Mouse (Mus musculus) kidney, adult 2 months (tissue): Measurements from ENCODE around the gene Irs3. TPM values are rescaled to one million over a fixed set of nuclear protein-coding genes. Genes with fewer than 3 reads are reported as not detected.

Source experiments
- DNase-seq: peaks from one replicate; pipeline ENCODE4 v3.0.0; 2021
- H3K27ac ChIP-seq: fragments of 200-500 bp; 2 replicates; pipeline ENCODE4 v1.5.1; 2012; ENCODE audit warnings: low read depth, low read length, control low read depth, inconsistent platforms; ENCODE audit not compliant: insufficient read depth
- H3K27me3 ChIP-seq: fragments of 200-500 bp; replicated peaks from 2 replicates; pipeline ENCODE4 v1.6.1; 2012; ENCODE audit warnings: mild to moderate bottlenecking, moderate library complexity, low read length, inconsistent platforms; ENCODE audit not compliant: control insufficient read depth, insufficient read depth
- H3K36me3 ChIP-seq: fragments of 200-500 bp; 2 replicates; pipeline ENCODE4 v1.6.1; 2012; ENCODE audit warnings: mild to moderate bottlenecking, moderate library complexity, low read length, inconsistent platforms; ENCODE audit not compliant: control insufficient read depth, insufficient read depth
- H3K4me1 ChIP-seq: fragments of 200-500 bp; 2 replicates; pipeline ENCODE4 v1.6.1; 2011; ENCODE audit warnings: low read length; ENCODE audit not compliant: control insufficient read depth, insufficient read depth
- H3K4me3 ChIP-seq: fragments of 200-500 bp; 2 replicates; pipeline ENCODE4 v1.5.1; 2011; ENCODE audit warnings: mild to moderate bottlenecking, low read depth, low read length, control low read depth; ENCODE audit not compliant: insufficient read depth
- CTCF ChIP-seq: fragments of 200-500 bp; conservative IDR thresholded peaks from 2 replicates; pipeline ENCODE4 v1.5.1; 2011; ENCODE audit warnings: low read depth, mild to moderate bottlenecking, control low read depth, low read length, moderate library complexity, mixed read lengths; ENCODE audit not compliant: insufficient read depth, insufficient read length
- POLR2A ChIP-seq: fragments of 200-500 bp; IDR thresholded peaks from one replicate; pipeline ENCODE4 v1.6.1; 2011; ENCODE audit warnings: low read depth, low read length, control low read depth
- WGBS: fragments of 180-500 bp; shearing (Covaris S2); methylation state at CpG from one replicate; pipeline ENCODE4 v1.1.7; 2018; 5-methylcytosine and 5-hydroxymethylcytosine counted together
- polyA plus RNA-seq: library from polyadenylated mRNA; depleted of rRNA; stranded (reverse); fragments of >200 nt; gene quantifications from 2 replicates; pipeline ENCODE4 v1.2.3, GENCODE M21; 2012; rRNA removed

Irs3 gene
- polyA plus RNA-seq, 1 experiment, result 4.2 TPM

- H3K4me1 ChIP-seq, result peaks cover 11% of the 10 kb centered on the region; the same call in 1 of the 2 replicates
- H3K36me3 ChIP-seq, result no peaks in the 10 kb centered on the region
- no peaks in the 10 kb centered on the region for H3K27me3 ChIP-seq
- no peak for TF ChIP-seq CTCF
- no peak for TF ChIP-seq POLR2A
- peak overlapping the region; percentile 72 for H3K4me3 ChIP-seq
- no peak for DNase-seq
- 23% methylated on average over 9 of the region's 9 CpGs for WGBS
- no peak overlapping the region for H3K27ac ChIP-seq
Measured at GRCm38 (mm10) chr5:137599600-137599999, 45.9 kb downstream of the Irs3 start.

- no peaks in the 10 kb centered on the region for H3K36me3 ChIP-seq
- WGBS, result 76% methylated on average over 2 of the region's 2 CpGs
Measured at GRCm38 (mm10) chr5:137598100-137598826, 47.3 kb downstream of the Irs3 start.

GRCm38 (mm10) chr5:137597625-137598024 lies 47.9 kb downstream of the Irs3 start:
- TF ChIP-seq CTCF, result no peak
- no peak for TF ChIP-seq POLR2A
- WGBS, result 91% methylated on average over 6 of the region's 6 CpGs
- Histone ChIP-seq H3K27me3 (no peaks in the 10 kb centered on the region), H3K27ac (no peak overlapping the region), H3K36me3 (no peaks in the 10 kb centered on the region), H3K4me1 (peaks cover 9% of the 10 kb centered on the region; the same call in 1 of the 2 replicates), H3K4me3 (no peak overlapping the region)
- no peak for DNase-seq

More at GRCm38 (mm10) chr5:137598100-137598826, 47.3 kb downstream of the Irs3 start:
- Histone ChIP-seq H3K27me3 (no peaks in the 10 kb centered on the region), H3K4me1 (peaks cover 11% of the 10 kb centered on the region; the same call in 1 of the 2 replicates), H3K4me3 (no peak overlapping the region), H3K27ac (no peak overlapping the region)
- TF ChIP-seq POLR2A (no peak), CTCF (no peak)
- no peak for DNase-seq

GRCm38 (mm10) chr5:137596601-137597261 lies 48.8 kb downstream of the Irs3 start:
- Histone ChIP-seq H3K4me1 (peaks cover 5% of the 10 kb centered on the region; the same call in 1 of the 2 replicates), H3K4me3 (peak overlapping the region; percentile 18; the same call in 1 of the 2 replicates), H3K27ac (peak overlapping the region; percentile 16; the same call in 1 of the 2 replicates), H3K27me3 (no peaks in the 10 kb centered on the region), H3K36me3 (no peaks in the 10 kb centered on the region)
- TF ChIP-seq POLR2A, result no peak
- no peak for TF ChIP-seq CTCF
- no peak for DNase-seq
- 53% methylated on average over 29 of the region's 30 CpGs for WGBS

- 87% methylated on average over 7 of the region's 7 CpGs for WGBS
- Histone ChIP-seq H3K27me3 (no peaks in the 10 kb centered on the region), H3K36me3 (no peaks in the 10 kb centered on the region), H3K27ac (no peak overlapping the region), H3K4me1 (peaks cover 5% of the 10 kb centered on the region; the same call in 1 of the 2 replicates), H3K4me3 (no peak overlapping the region)
- TF ChIP-seq CTCF (no peak), POLR2A (no peak)
- no peak for DNase-seq
Measured at GRCm38 (mm10) chr5:137595921-137596320, 49.6 kb downstream of the Irs3 start.

Other genes starting within 250 kb of the Irs3 start
- gene Zan, start 168.7 kb downstream of the Irs3 start, polyA plus RNA-seq, result 0.16 and 0.19 TPM in 2 replicates
- gene Pop7, start 143.2 kb downstream of the Irs3 start, polyA plus RNA-seq, result 38.9 and 39.1 TPM in 2 replicates
- 24.4 and 26.9 TPM in 2 replicates for gene Gigyf1, start 127.2 kb downstream of the Irs3 start, polyA plus RNA-seq
- gene Epo, start 112.5 kb downstream of the Irs3 start, polyA plus RNA-seq, result 0.38 TPM in 1 of 2 replicates, not detected in the other
- 645 and 701 TPM in 2 replicates for gene Gnb2, start 112.2 kb downstream of the Irs3 start, polyA plus RNA-seq
- gene Actl6b, start 92.2 kb downstream of the Irs3 start, polyA plus RNA-seq, result 0.12 and 0.16 TPM in 2 replicates
- 1.2 and 1.7 TPM in 2 replicates for gene Tfr2, start 75.9 kb downstream of the Irs3 start, polyA plus RNA-seq
- 84.2 and 86.6 TPM in 2 replicates for gene Mospd3, start 44.7 kb downstream of the Irs3 start, polyA plus RNA-seq
- 160 and 179 TPM in 2 replicates for gene Pcolce, start 31.9 kb downstream of the Irs3 start, polyA plus RNA-seq
- gene Fbxo24, start 16.7 kb downstream of the Irs3 start, polyA plus RNA-seq, result 0.20 and 0.41 TPM in 2 replicates
- gene Lrch4, start 16.6 kb downstream of the Irs3 start, polyA plus RNA-seq, result 39.4 and 45.5 TPM in 2 replicates
- gene Gm20605, start 16.5 kb downstream of the Irs3 start, polyA plus RNA-seq, result 12.2 and 19.8 TPM in 2 replicates
- 61.1 and 77.6 TPM in 2 replicates for gene Sap25, start 4.4 kb downstream of the Irs3 start, polyA plus RNA-seq
- 36.5 and 48.1 TPM in 2 replicates for gene Agfg2, start 39.0 kb upstream of the Irs3 start, polyA plus RNA-seq
- 3.1 and 4.1 TPM in 2 replicates for gene Nyap1, start 95.9 kb upstream of the Irs3 start, polyA plus RNA-seq
- 71.2 and 78.4 TPM in 2 replicates for gene Tsc22d4, start 100.0 kb upstream of the Irs3 start, polyA plus RNA-seq
- 30.6 and 36.6 TPM in 2 replicates for gene Ppp1r35, start 133.1 kb upstream of the Irs3 start, polyA plus RNA-seq
- gene Mepce, start 141.9 kb upstream of the Irs3 start, polyA plus RNA-seq, result 41.0 and 42.9 TPM in 2 replicates
- 1.6 and 2.5 TPM in 2 replicates for gene Zcwpw1, start 142.1 kb upstream of the Irs3 start, polyA plus RNA-seq
- gene Pilra, start 190.6 kb upstream of the Irs3 start, polyA plus RNA-seq, result 1.5 and 2.5 TPM in 2 replicates
- 1.3 and 1.5 TPM in 2 replicates for gene Pilrb1, start 212.4 kb upstream of the Irs3 start, polyA plus RNA-seq
- gene Pilrb2, start 226.1 kb upstream of the Irs3 start, polyA plus RNA-seq, result 1.3 and 2.3 TPM in 2 replicates